Mouse (Mus musculus) stomach, embryonic 16.5 days (tissue): ENCODE measurements around the gene Asl. TPM values are rescaled to one million over a fixed set of nuclear protein-coding genes. Genes with fewer than 3 reads are reported as not detected.
A peak's percentile ranks its signal among the peaks of the same experiment; 100 is the strongest.

ENCODE experiments used
- ATAC-seq: fragments of 200-750 bp; cut with Nextera tagmentation; 2 replicates; pipeline ENCODE4 v1.8.0; 2017; ENCODE audit warnings: moderate number of reproducible peaks, moderate TSS enrichment; ENCODE audit not compliant: insufficient read depth, low FRiP score
- H3K27ac ChIP-seq: fragments of 300-500 bp; sonication (generic); 2 replicates; pipeline ENCODE4 v1.5.1; 2014; ENCODE audit warnings: low read length
- H3K27me3 ChIP-seq: fragments of 300-500 bp; sonication (generic); 2 replicates; pipeline ENCODE4 v1.6.1; 2014; ENCODE audit warnings: low read length, control low read depth, mixed read lengths; ENCODE audit not compliant: control insufficient read depth, insufficient read depth
- H3K36me3 ChIP-seq: fragments of 300-500 bp; sonication (generic); 2 replicates; pipeline ENCODE4 v1.6.1; 2014; ENCODE audit warnings: low read length; ENCODE audit not compliant: control insufficient read depth, insufficient read depth
- H3K4me1 ChIP-seq: fragments of 300-500 bp; sonication (generic); 2 replicates; pipeline ENCODE4 v1.6.1; 2014; ENCODE audit warnings: low read length, control low read depth, mixed read lengths; ENCODE audit not compliant: control insufficient read depth, insufficient read depth
- H3K4me2 ChIP-seq: fragments of 300-500 bp; sonication (generic); 2 replicates; pipeline ENCODE4 v1.6.1; 2014; ENCODE audit warnings: low read depth, low read length, mixed read lengths
- H3K4me3 ChIP-seq: fragments of 300-500 bp; sonication (generic); replicated peaks from 2 replicates; pipeline ENCODE4 v1.5.1; 2014; ENCODE audit warnings: mild to moderate bottlenecking, low read length
- H3K9ac ChIP-seq: fragments of 300-500 bp; sonication (generic); 2 replicates; pipeline ENCODE4 v1.6.1; 2014; ENCODE audit warnings: low read length
- H3K9me3 ChIP-seq: fragments of 300-500 bp; sonication (generic); replicated peaks from 2 replicates; pipeline ENCODE4 v1.6.1; 2016; ENCODE audit warnings: low read length, control low read depth; ENCODE audit not compliant: control insufficient read depth
- WGBS: fragments of 180-500 bp; shearing (Covaris S2); extraction: QIAGEN DNeasy Blood & Tissue Kit; methylation state at CpG from one replicate; pipeline ENCODE4 v1.1.7; 2014; 5-methylcytosine and 5-hydroxymethylcytosine counted together
- polyA plus RNA-seq: library from polyadenylated mRNA; unstranded; fragments of >200 nt; fragmentation: Nextera tagmentation; extraction: Ambion mirVana; gene quantifications from 2 replicates; pipeline ENCODE4 v1.2.1, GENCODE M21; 2015

The Asl gene
- polyA plus RNA-seq, 1 experiment from 2014 or later = 47.8 TPM

DNA sequence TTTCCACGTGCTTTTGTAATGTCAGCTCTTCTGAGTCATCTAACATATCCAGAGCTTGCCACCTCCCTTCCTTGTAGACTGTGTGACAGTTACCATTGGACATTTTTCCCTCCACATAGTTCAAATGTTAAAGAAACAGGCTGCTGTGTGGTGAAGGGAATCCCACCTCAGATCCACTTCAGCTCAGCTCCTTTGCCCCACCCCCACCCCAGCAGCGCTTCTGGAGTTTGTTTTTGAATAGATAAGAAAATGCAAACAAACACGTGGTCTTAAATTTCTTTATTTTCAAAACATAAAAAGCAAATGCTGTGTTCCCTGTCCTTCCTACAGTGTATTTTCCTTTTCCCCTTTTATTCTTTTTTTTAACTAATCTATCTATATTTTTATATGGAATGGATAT lies 48.8 kb downstream of the Asl start:
- no peak overlapping the region for H3K9ac ChIP-seq
- H3K27ac ChIP-seq = no peak overlapping the region
- H3K27me3 ChIP-seq = no peaks in the 10 kb centered on the region
- H3K36me3 ChIP-seq = peaks cover 6% of the 10 kb centered on the region; the same call in 1 of the 2 replicates
- no peaks in the 10 kb centered on the region for H3K9me3 ChIP-seq
- no peaks in the 10 kb centered on the region for H3K4me1 ChIP-seq
- H3K4me3 ChIP-seq = no peak overlapping the region
- no peak for ATAC-seq
- 43% methylated on average over 3 of the region's 3 CpGs for WGBS
- no peak overlapping the region for H3K4me2 ChIP-seq

GRCm38 (mm10) chr5:129978608-129979007 lies 50.4 kb downstream of the Asl start:
- H3K27me3 ChIP-seq = no peaks in the 10 kb centered on the region
- H3K4me2 ChIP-seq = no peak overlapping the region
- ATAC-seq = no peak
- H3K4me3 ChIP-seq = no peak overlapping the region
- 77% methylated on average over 5 of the region's 5 CpGs for WGBS
- H3K27ac ChIP-seq = no peak overlapping the region
- H3K9me3 ChIP-seq = no peaks in the 10 kb centered on the region
- H3K9ac ChIP-seq = no peak overlapping the region
- peaks cover 2% of the 10 kb centered on the region; the same call in 1 of the 2 replicates for H3K36me3 ChIP-seq
- no peaks in the 10 kb centered on the region; the same call in 1 of the 2 replicates for H3K4me1 ChIP-seq

GRCm38 (mm10) chr5:129977768-129978167 lies 51.3 kb downstream of the Asl start:
- Histone ChIP-seq H3K27ac (no peak overlapping the region), H3K4me3 (no peak overlapping the region), H3K4me2 (no peak overlapping the region), H3K9ac (no peak overlapping the region), H3K4me1 (no peaks in the 10 kb centered on the region; the same call in 1 of the 2 replicates), H3K9me3 (no peaks in the 10 kb centered on the region), H3K36me3 (no peaks in the 10 kb centered on the region), H3K27me3 (no peaks in the 10 kb centered on the region)
- no peak for ATAC-seq
- WGBS = 73% methylated on average over 4 of the region's 4 CpGs

GRCm38 (mm10) chr5:129974866-129975311 lies 54.2 kb downstream of the Asl start:
- ATAC-seq = peak; percentile 78
- no peaks in the 10 kb centered on the region for H3K9me3 ChIP-seq
- 50% methylated on average over 4 of the region's 4 CpGs for WGBS

GRCm38 (mm10) chr5:129974354-129974753 lies 54.7 kb downstream of the Asl start:
- Histone ChIP-seq H3K9me3 (no peaks in the 10 kb centered on the region), H3K27me3 (no peaks in the 10 kb centered on the region), H3K27ac (peak overlapping the region; percentile 29; the same call in 1 of the 2 replicates), H3K4me1 (no peaks in the 10 kb centered on the region; the same call in 1 of the 2 replicates), H3K9ac (no peak overlapping the region), H3K4me2 (no peak overlapping the region), H3K36me3 (no peaks in the 10 kb centered on the region), H3K4me3 (no peak overlapping the region)
- ATAC-seq = no peak
- 90% methylated on average over 4 of the region's 4 CpGs for WGBS

More at GRCm38 (mm10) chr5:129974866-129975311, 54.2 kb downstream of the Asl start:
- Histone ChIP-seq H3K27ac (no peak overlapping the region; the same call in 1 of the 2 replicates), H3K4me1 (no peaks in the 10 kb centered on the region; the same call in 1 of the 2 replicates), H3K27me3 (no peaks in the 10 kb centered on the region), H3K36me3 (no peaks in the 10 kb centered on the region), H3K4me2 (no peak overlapping the region), H3K9ac (no peak overlapping the region), H3K4me3 (no peak overlapping the region)

- Histone ChIP-seq H3K36me3 (no peaks in the 10 kb centered on the region), H3K4me1 (no peaks in the 10 kb centered on the region; the same call in 1 of the 2 replicates), H3K9ac (no peak overlapping the region), H3K4me3 (no peak overlapping the region), H3K4me2 (no peak overlapping the region), H3K27ac (no peak overlapping the region), H3K27me3 (no peaks in the 10 kb centered on the region), H3K9me3 (no peaks in the 10 kb centered on the region)
- 78% methylated on average over 4 of the region's 4 CpGs for WGBS
- no peak for ATAC-seq
Measured at GRCm38 (mm10) chr5:129971491-129971890, 57.6 kb downstream of the Asl start.

GRCm38 (mm10) chr5:129968417-129968816 lies 60.6 kb downstream of the Asl start:
- H3K27ac ChIP-seq = no peak overlapping the region
- no peak for ATAC-seq
- H3K4me1 ChIP-seq = no peaks in the 10 kb centered on the region
- H3K36me3 ChIP-seq = no peaks in the 10 kb centered on the region
- WGBS = 79% methylated on average over 7 of the region's 7 CpGs
- no peak overlapping the region for H3K4me2 ChIP-seq
- no peak overlapping the region for H3K4me3 ChIP-seq
- no peak overlapping the region for H3K9ac ChIP-seq
- no peaks in the 10 kb centered on the region for H3K27me3 ChIP-seq
- H3K9me3 ChIP-seq = no peaks in the 10 kb centered on the region

GRCm38 (mm10) chr5:129966448-129966847 lies 62.6 kb downstream of the Asl start:
- WGBS = 91% methylated on average over 3 of the region's 3 CpGs
- Histone ChIP-seq H3K4me3 (no peak overlapping the region), H3K4me1 (no peaks in the 10 kb centered on the region), H3K4me2 (no peak overlapping the region), H3K9ac (no peak overlapping the region), H3K27ac (no peak overlapping the region), H3K27me3 (no peaks in the 10 kb centered on the region), H3K9me3 (no peaks in the 10 kb centered on the region), H3K36me3 (no peaks in the 10 kb centered on the region)
- ATAC-seq = no peak

- H3K4me2 ChIP-seq = no peak overlapping the region
- H3K9me3 ChIP-seq = no peaks in the 10 kb centered on the region
- no peak for ATAC-seq
- no peaks in the 10 kb centered on the region for H3K36me3 ChIP-seq
- H3K27ac ChIP-seq = no peak overlapping the region
- 60% methylated on average over 4 of the region's 4 CpGs for WGBS
- no peaks in the 10 kb centered on the region for H3K27me3 ChIP-seq
- H3K4me3 ChIP-seq = no peak overlapping the region
- no peaks in the 10 kb centered on the region for H3K4me1 ChIP-seq
- no peak overlapping the region for H3K9ac ChIP-seq
Measured at GRCm38 (mm10) chr5:129963224-129963623, 65.8 kb downstream of the Asl start.
